31 mouse cellular contexts compared by ENCODE assay signal in genomic region chr7:45686841-45687240, GRCm38 (mm10). TPM values are rescaled to one million over a fixed set of nuclear protein-coding genes. Genes with fewer than 3 reads are reported as not detected.
DNase-seq lines count a peak whose midpoint lies in the region; ATAC-seq lines count a peak whose summit lies in the region.
"Had no signal": no experiment of that assay in that cellular context is flagged by ENCODE, and none has a peak within 500 bp of the region (broad histone marks: within the 10 kb centered on the region; RNA-seq: fewer than 3 reads in every experiment).

No protein-coding gene starts in this region.

- DNase-seq in forebrain, embryonic 10.5 days (ENCODE audit: extremely low spot score, low spot score) = no peak
- peak; percentile 26 for DNase-seq in kidney, postnatal 10 days
- no peak for DNase-seq in layer of hippocampus, adult 9-10 months (ENCODE audit: low spot score)
- DNase-seq: adrenal gland, adult 2 months; cerebellum, adult 8-10 months; gastrocnemius, postnatal 25 days; heart, adult 11 months; heart, postnatal 4 days; kidney, adult 11 months; right cerebral cortex, postnatal 25 days; thymus, postnatal 4 days had no signal

- H3K9ac ChIP-seq in forebrain, embryonic 13.5 days = no peak overlapping the region
- H3K9ac ChIP-seq in kidney, embryonic 16.5 days (replicated peaks; ENCODE audit: low read length) = no peak overlapping the region
- 0 out of 2 replicates have a peak overlapping the region, but pooled peaks have one; percentile 4 for H3K9ac ChIP-seq in neural tube, embryonic 13.5 days
- H3K9ac ChIP-seq in neural tube, embryonic 15.5 days (replicated peaks) = no peak overlapping the region
- peak overlapping the region; percentile 21; the same call in 1 of the 2 replicates for H3K9ac ChIP-seq in embryonic facial prominence, embryonic 13.5 days
- H3K9ac ChIP-seq: embryonic facial prominence, embryonic 12.5 days; hindbrain, embryonic 14.5 days; liver, embryonic 15.5 days; midbrain, embryonic 12.5 days; stomach, embryonic 15.5 days had no signal

- no peaks in the 10 kb centered on the region for H3K36me3 ChIP-seq in forebrain, embryonic 10.5 days (replicated peaks)
- H3K36me3 ChIP-seq in forebrain, embryonic 13.5 days (ENCODE audit: poor library complexity, severe bottlenecking) = no peaks in the 10 kb centered on the region
- H3K36me3 ChIP-seq in kidney, embryonic 16.5 days (ENCODE audit: insufficient read depth, low read length) = no peaks in the 10 kb centered on the region
- no peaks in the 10 kb centered on the region for H3K36me3 ChIP-seq in neural tube, embryonic 13.5 days
- no peaks in the 10 kb centered on the region for H3K36me3 ChIP-seq in neural tube, embryonic 15.5 days
- no peaks in the 10 kb centered on the region for H3K36me3 ChIP-seq in embryonic facial prominence, embryonic 13.5 days
- H3K36me3 ChIP-seq: embryonic facial prominence, embryonic 12.5 days; limb, embryonic 12.5 days; liver, embryonic 15.5 days; midbrain, embryonic 12.5 days; stomach, embryonic 15.5 days had no signal

- H3K9me3 ChIP-seq in forebrain, embryonic 10.5 days = no peaks in the 10 kb centered on the region
- H3K9me3 ChIP-seq in forebrain, embryonic 13.5 days (replicated peaks) = no peaks in the 10 kb centered on the region
- H3K9me3 ChIP-seq in kidney, embryonic 16.5 days (ENCODE audit: low read length) = no peaks in the 10 kb centered on the region
- no peaks in the 10 kb centered on the region for H3K9me3 ChIP-seq in neural tube, embryonic 13.5 days
- no peaks in the 10 kb centered on the region for H3K9me3 ChIP-seq in neural tube, embryonic 15.5 days (replicated peaks)
- H3K9me3 ChIP-seq in embryonic facial prominence, embryonic 13.5 days = no peaks in the 10 kb centered on the region
- H3K9me3 ChIP-seq: embryonic facial prominence, embryonic 12.5 days; limb, embryonic 12.5 days; liver, embryonic 15.5 days; midbrain, embryonic 12.5 days; stomach, embryonic 15.5 days had no signal

- 88% methylated on average over 3 of the region's 3 CpGs for WGBS in forebrain, embryonic 10.5 days
- 77% methylated on average over 3 of the region's 3 CpGs for WGBS in forebrain, embryonic 13.5 days
- WGBS in kidney, embryonic 16.5 days = 79% methylated on average over 3 of the region's 3 CpGs
- 70% methylated on average over 3 of the region's 3 CpGs for WGBS in neural tube, embryonic 13.5 days
- 66% methylated on average over 3 of the region's 3 CpGs for WGBS in neural tube, embryonic 15.5 days
- 70% methylated on average over 3 of the region's 3 CpGs for WGBS in embryonic facial prominence, embryonic 13.5 days

- peaks cover 68% of the 10 kb centered on the region for H3K4me1 ChIP-seq in forebrain, embryonic 10.5 days
- H3K4me1 ChIP-seq in forebrain, embryonic 13.5 days = 0 out of 2 replicates have a peak, but pooled peaks cover 5% of the 10 kb centered on the region
- peaks cover 30% of the 10 kb centered on the region for H3K4me1 ChIP-seq in kidney, embryonic 16.5 days (ENCODE audit: insufficient read depth, low read length)
- H3K4me1 ChIP-seq in neural tube, embryonic 13.5 days (replicated peaks) = peaks cover 31% of the 10 kb centered on the region
- peaks cover 12% of the 10 kb centered on the region for H3K4me1 ChIP-seq in neural tube, embryonic 15.5 days
- H3K4me1 ChIP-seq in embryonic facial prominence, embryonic 13.5 days = peaks cover 48% of the 10 kb centered on the region

- H3K4me2 ChIP-seq in forebrain, embryonic 13.5 days = no peak overlapping the region
- H3K4me2 ChIP-seq in kidney, embryonic 16.5 days (replicated peaks; ENCODE audit: low read depth, low read length) = no peak overlapping the region
- H3K4me2 ChIP-seq in neural tube, embryonic 13.5 days = no peak overlapping the region
- no peak overlapping the region for H3K4me2 ChIP-seq in neural tube, embryonic 15.5 days
- 0 out of 2 replicates have a peak overlapping the region, but pooled peaks have one; percentile 44 for H3K4me2 ChIP-seq in embryonic facial prominence, embryonic 13.5 days
- H3K4me2 ChIP-seq: embryonic facial prominence, embryonic 12.5 days; heart, embryonic 11.5 days; hindbrain, embryonic 14.5 days; limb, embryonic 12.5 days; liver, embryonic 15.5 days; midbrain, embryonic 12.5 days; stomach, embryonic 15.5 days had no signal

- no peak for ATAC-seq in forebrain, embryonic 13.5 days
- no peak for ATAC-seq in kidney, embryonic 16.5 days (ENCODE audit: low FRiP score, low TSS enrichment)
- no peak for ATAC-seq in neural tube, embryonic 13.5 days (ENCODE audit: low read depth)
- no peak for ATAC-seq in neural tube, embryonic 15.5 days (ENCODE audit: low FRiP score)
- no peak for ATAC-seq in embryonic facial prominence, embryonic 13.5 days (ENCODE audit: insufficient number of reproducible peaks, insufficient read depth, low FRiP score, low TSS enrichment, low read depth)
- ATAC-seq: activated CD4-positive, CD25-positive, alpha-beta regulatory T cell, adult 4 months; forebrain, embryonic 14.5 days; inflammation-experienced regulatory T-cells, adult 6 months had no signal

- H3K27me3 ChIP-seq in forebrain, embryonic 10.5 days (ENCODE audit: poor library complexity, severe bottlenecking) = peaks cover 7% of the 10 kb centered on the region; the same call in 1 of the 2 replicates
- no peaks in the 10 kb centered on the region for H3K27me3 ChIP-seq in forebrain, embryonic 13.5 days
- no peaks in the 10 kb centered on the region for H3K27me3 ChIP-seq in kidney, embryonic 16.5 days (ENCODE audit: insufficient read depth, low read length)
- H3K27me3 ChIP-seq in neural tube, embryonic 13.5 days = no peaks in the 10 kb centered on the region; the same call in 1 of the 2 replicates
- no peaks in the 10 kb centered on the region for H3K27me3 ChIP-seq in neural tube, embryonic 15.5 days (replicated peaks)
- no peaks in the 10 kb centered on the region for H3K27me3 ChIP-seq in embryonic facial prominence, embryonic 13.5 days
- H3K27me3 ChIP-seq: CH12.LX; stomach, embryonic 15.5 days had no signal

- 0 out of 2 replicates have a peak overlapping the region, but pooled peaks have one; percentile 68 for H3K27ac ChIP-seq in forebrain, embryonic 10.5 days
- no peak overlapping the region; the same call in 1 of the 2 replicates for H3K27ac ChIP-seq in forebrain, embryonic 13.5 days
- no peak overlapping the region for H3K27ac ChIP-seq in kidney, embryonic 16.5 days (ENCODE audit: low read length)
- H3K27ac ChIP-seq in neural tube, embryonic 13.5 days (replicated peaks) = no peak overlapping the region
- no peak overlapping the region for H3K27ac ChIP-seq in neural tube, embryonic 15.5 days (replicated peaks)
- peak overlapping the region; percentile 87; the same call in 1 of the 2 replicates for H3K27ac ChIP-seq in embryonic facial prominence, embryonic 13.5 days
- H3K27ac ChIP-seq: hindbrain, embryonic 14.5 days; kidney, postnatal 0 days; left cerebral cortex, adult 2 months; limb, embryonic 12.5 days; liver, embryonic 15.5 days; midbrain, embryonic 12.5 days; stomach, embryonic 15.5 days had no signal

- H3K4me3 ChIP-seq in forebrain, embryonic 10.5 days = no peak overlapping the region
- H3K4me3 ChIP-seq in forebrain, embryonic 13.5 days = no peak overlapping the region
- no peak overlapping the region for H3K4me3 ChIP-seq in kidney, embryonic 16.5 days (ENCODE audit: low read length)
- no peak overlapping the region for H3K4me3 ChIP-seq in neural tube, embryonic 13.5 days
- H3K4me3 ChIP-seq in neural tube, embryonic 15.5 days (replicated peaks) = no peak overlapping the region
- no peak overlapping the region for H3K4me3 ChIP-seq in embryonic facial prominence, embryonic 13.5 days
- H3K4me3 ChIP-seq: embryonic facial prominence, embryonic 12.5 days; left cerebral cortex, adult 2 months; limb, embryonic 12.5 days; liver, embryonic 15.5 days; midbrain, embryonic 12.5 days; stomach, embryonic 15.5 days had no signal

RNA-seq across cellular contexts. Expression of gene Ntn5, which starts 3.0 kb away (rescaled TPM):
- 0.38 and 0.63 TPM in 2 replicates for polyA plus RNA-seq in forebrain, embryonic 10.5 days (2016; fragmentation: Nextera tagmentation; extraction: Ambion mirVana)
- 0.15 TPM in 1 of 2 replicates, not detected in the other for polyA plus RNA-seq in forebrain, embryonic 13.5 days (2015; fragmentation: Nextera tagmentation; extraction: Ambion mirVana)
- polyA plus RNA-seq in kidney, embryonic 16.5 days (2015; fragmentation: Nextera tagmentation; extraction: Ambion mirVana) = 0.18 and 0.29 TPM in 2 replicates
- 1.9 and 2.6 TPM in 2 replicates for polyA plus RNA-seq in neural tube, embryonic 13.5 days (2015; fragmentation: Nextera tagmentation; extraction: Ambion mirVana)
- polyA plus RNA-seq in neural tube, embryonic 15.5 days (2015; fragmentation: Nextera tagmentation; extraction: Ambion mirVana) = 1.7 and 1.9 TPM in 2 replicates
- polyA plus RNA-seq in embryonic facial prominence, embryonic 13.5 days (2015; fragmentation: Nextera tagmentation; extraction: Ambion mirVana) = 5.4 and 5.7 TPM in 2 replicates
- polyA plus RNA-seq: activated CD4-positive, CD25-positive, alpha-beta regulatory T cell, adult 4 months; heart, embryonic 11.5 days; heart, postnatal 0 days; inflammation-experienced regulatory T-cells, adult 6 months; liver, adult 2 months; liver, embryonic 15.5 days had no signal

RNA-seq across cellular contexts. Expression of gene Sec1, which starts 7.4 kb away (rescaled TPM):
- 0.78 and 1.1 TPM in 2 replicates for polyA plus RNA-seq in forebrain, embryonic 10.5 days (2016; fragmentation: Nextera tagmentation; extraction: Ambion mirVana)
- 0.16 and 0.17 TPM in 2 replicates for polyA plus RNA-seq in forebrain, embryonic 13.5 days (2015; fragmentation: Nextera tagmentation; extraction: Ambion mirVana)
- 0.22 and 0.24 TPM in 2 replicates for polyA plus RNA-seq in kidney, embryonic 16.5 days (2015; fragmentation: Nextera tagmentation; extraction: Ambion mirVana)
- 0.52 and 0.93 TPM in 2 replicates for polyA plus RNA-seq in neural tube, embryonic 13.5 days (2015; fragmentation: Nextera tagmentation; extraction: Ambion mirVana)
- 0.47 and 0.77 TPM in 2 replicates for polyA plus RNA-seq in neural tube, embryonic 15.5 days (2015; fragmentation: Nextera tagmentation; extraction: Ambion mirVana)
- 6.3 and 6.8 TPM in 2 replicates for polyA plus RNA-seq in embryonic facial prominence, embryonic 13.5 days (2015; fragmentation: Nextera tagmentation; extraction: Ambion mirVana)
- polyA plus RNA-seq: activated CD4-positive, CD25-positive, alpha-beta regulatory T cell, adult 4 months; liver, adult 2 months had no signal

RNA-seq across cellular contexts. Expression of gene Car11, which starts 12.8 kb away (rescaled TPM):
- polyA plus RNA-seq in forebrain, embryonic 10.5 days (2016; fragmentation: Nextera tagmentation; extraction: Ambion mirVana) = 2.5 and 3.2 TPM in 2 replicates
- 14.9 and 19.8 TPM in 2 replicates for polyA plus RNA-seq in forebrain, embryonic 13.5 days (2015; fragmentation: Nextera tagmentation; extraction: Ambion mirVana)
- polyA plus RNA-seq in kidney, embryonic 16.5 days (2015; fragmentation: Nextera tagmentation; extraction: Ambion mirVana) = 10.7 and 11.6 TPM in 2 replicates
- 44.5 and 46.0 TPM in 2 replicates for polyA plus RNA-seq in neural tube, embryonic 13.5 days (2015; fragmentation: Nextera tagmentation; extraction: Ambion mirVana)
- 57.0 and 71.4 TPM in 2 replicates for polyA plus RNA-seq in neural tube, embryonic 15.5 days (2015; fragmentation: Nextera tagmentation; extraction: Ambion mirVana)
- polyA plus RNA-seq in embryonic facial prominence, embryonic 13.5 days (2015; fragmentation: Nextera tagmentation; extraction: Ambion mirVana) = 15.2 and 17.3 TPM in 2 replicates

RNA-seq across cellular contexts. Expression of gene Dbp, which starts 18.0 kb away (rescaled TPM):
- polyA plus RNA-seq in forebrain, embryonic 10.5 days (2016; fragmentation: Nextera tagmentation; extraction: Ambion mirVana) = 2.6 and 2.7 TPM in 2 replicates
- 2.5 and 3.0 TPM in 2 replicates for polyA plus RNA-seq in forebrain, embryonic 13.5 days (2015; fragmentation: Nextera tagmentation; extraction: Ambion mirVana)
- 4.1 and 4.3 TPM in 2 replicates for polyA plus RNA-seq in kidney, embryonic 16.5 days (2015; fragmentation: Nextera tagmentation; extraction: Ambion mirVana)
- 3.1 and 4.1 TPM in 2 replicates for polyA plus RNA-seq in neural tube, embryonic 13.5 days (2015; fragmentation: Nextera tagmentation; extraction: Ambion mirVana)
- polyA plus RNA-seq in neural tube, embryonic 15.5 days (2015; fragmentation: Nextera tagmentation; extraction: Ambion mirVana) = 3.3 and 3.9 TPM in 2 replicates
- polyA plus RNA-seq in embryonic facial prominence, embryonic 13.5 days (2015; fragmentation: Nextera tagmentation; extraction: Ambion mirVana) = 7.8 and 10.2 TPM in 2 replicates

RNA-seq across cellular contexts. Expression of gene Fut2, which starts 20.6 kb away (rescaled TPM):
- 0.12 TPM in 2 replicates for polyA plus RNA-seq in forebrain, embryonic 10.5 days (2016; fragmentation: Nextera tagmentation; extraction: Ambion mirVana)
- polyA plus RNA-seq in forebrain, embryonic 13.5 days (2015; fragmentation: Nextera tagmentation; extraction: Ambion mirVana) = 0.25 TPM in 1 of 2 replicates, not detected in the other
- polyA plus RNA-seq in kidney, embryonic 16.5 days (2015; fragmentation: Nextera tagmentation; extraction: Ambion mirVana) = 0.32 and 0.57 TPM in 2 replicates
- 0.15 TPM in 1 of 2 replicates, not detected in the other for polyA plus RNA-seq in neural tube, embryonic 13.5 days (2015; fragmentation: Nextera tagmentation; extraction: Ambion mirVana)
- polyA plus RNA-seq in neural tube, embryonic 15.5 days (2015; fragmentation: Nextera tagmentation; extraction: Ambion mirVana) = 0.36 and 2.5 TPM in 2 replicates
- polyA plus RNA-seq in embryonic facial prominence, embryonic 13.5 days (2015; fragmentation: Nextera tagmentation; extraction: Ambion mirVana) = 0.45 and 0.54 TPM in 2 replicates
- polyA plus RNA-seq: activated CD4-positive, CD25-positive, alpha-beta regulatory T cell, adult 4 months; adrenal gland, adult 2 months; inflammation-experienced regulatory T-cells, adult 6 months; liver, embryonic 15.5 days had no signal

Comparison
In these comparisons a context has a peak if more than half of its experiments do, and no peak if none do; other contexts are left out.
1. H3K27ac ChIP-seq: peak in forebrain, embryonic 10.5 days (single experiment) and embryonic facial prominence, embryonic 13.5 days (single experiment); none in forebrain, embryonic 13.5 days (single experiment), kidney, embryonic 16.5 days (single experiment), neural tube, embryonic 13.5 days (single experiment) and neural tube, embryonic 15.5 days (single experiment).
2. H3K9ac ChIP-seq: peak in neural tube, embryonic 13.5 days (single experiment) and embryonic facial prominence, embryonic 13.5 days (single experiment); none in forebrain, embryonic 13.5 days (single experiment), kidney, embryonic 16.5 days (single experiment) and neural tube, embryonic 15.5 days (single experiment).